Mouse (Mus musculus): ENCODE results near the gene Immp1l. TPM values are rescaled to one million over a fixed set of nuclear protein-coding genes. Genes with fewer than 3 reads are reported as not detected.
A peak's percentile ranks its signal among the peaks of the same experiment; 100 is the strongest.

Gene Immp1l
- polyA plus RNA-seq, 1 experiment from 2014 or later, result 102 TPM

- Histone ChIP-seq H3K9me3 (ENCODE audit: control insufficient read depth) (no peaks in the 10 kb centered on the region), H3K4me1 (replicated peaks; ENCODE audit: control insufficient read depth, insufficient read depth, low read length) (no peaks in the 10 kb centered on the region), H3K27me3 (replicated peaks; ENCODE audit: control insufficient read depth, insufficient read depth, low read length) (no peaks in the 10 kb centered on the region), H3K9ac (ENCODE audit: low read depth, low read length) (peak within 1 kb of the TSS; percentile 72), H3K4me3 (ENCODE audit: low read depth, low read length) (peak within 1 kb of the TSS; percentile 89), H3K4me2 (replicated peaks; ENCODE audit: low read depth) (peak within 1 kb of the TSS; percentile 66), H3K36me3 (ENCODE audit: control insufficient read depth, insufficient read depth) (no peaks in the 10 kb centered on the region), H3K27ac (ENCODE audit: low read depth, low read length) (peak within 1 kb of the TSS; percentile 70)
- WGBS, result 1% methylated on average over 44 of the region's 44 CpGs
- peak; percentile 98 for ATAC-seq
- TF ChIP-seq CTCF (IDR thresholded peaks at IDR 0.05; ENCODE audit: low read depth), result no peak
Observed at GRCm38 (mm10) chr2:106002835-106003739, 98.6 kb downstream of the Immp1l start, which contains the start of gene Dnajc24. Gene Dnajc24 (minus strand): TSS chr2:106003549.

- 75% methylated on average over 2 of the region's 2 CpGs for WGBS
Observed at GRCm38 (mm10) chr2:106008415-106008814, 104.0 kb downstream of the Immp1l start.

More at GRCm38 (mm10) chr2:106008415-106008814, 104.0 kb downstream of the Immp1l start:
- no peak for TF ChIP-seq CTCF (IDR thresholded peaks at IDR 0.05; ENCODE audit: low read depth)
- Histone ChIP-seq H3K27me3 (replicated peaks; ENCODE audit: control insufficient read depth, insufficient read depth, low read length) (0 out of 2 replicates have a peak, but pooled peaks cover 3% of the 10 kb centered on the region), H3K9me3 (ENCODE audit: control insufficient read depth) (no peaks in the 10 kb centered on the region), H3K36me3 (ENCODE audit: control insufficient read depth, insufficient read depth) (no peaks in the 10 kb centered on the region), H3K9ac (ENCODE audit: low read depth, low read length) (no peak overlapping the region), H3K4me3 (ENCODE audit: low read depth, low read length) (no peak overlapping the region), H3K4me1 (replicated peaks; ENCODE audit: control insufficient read depth, insufficient read depth, low read length) (no peaks in the 10 kb centered on the region), H3K4me2 (replicated peaks; ENCODE audit: low read depth) (no peak overlapping the region), H3K27ac (ENCODE audit: low read depth, low read length) (no peak overlapping the region)
- ATAC-seq, result no peak

Small RNA genes lying within 50 kb of the gene (microRNA-seq; reads per million reads assigned to microRNA genes)
- gene Gm22002, result not detected

Other genes starting within 250 kb of the Immp1l start
- gene Pax6, start 235.7 kb upstream of the Immp1l start, polyA plus RNA-seq (2015; fragmentation: Nextera tagmentation; extraction: Ambion mirVana), result 0.43 and 0.51 TPM in 2 replicates
- 11.2 and 11.6 TPM in 2 replicates for gene Elp4, start 74 bp upstream of the Immp1l start, polyA plus RNA-seq (2015; fragmentation: Nextera tagmentation; extraction: Ambion mirVana)
- gene Dnajc24, start 98.9 kb downstream of the Immp1l start, polyA plus RNA-seq (2015; fragmentation: Nextera tagmentation; extraction: Ambion mirVana), result 22.5 and 26.3 TPM in 2 replicates

All from intestine, postnatal 0 days (tissue).